Mouse (Mus musculus): ENCODE data around the gene Tmprss6.

The Tmprss6 gene

GRCm38 (mm10) chr15:78482518-78482917, 14.1 kb upstream of the Tmprss6 start:
- CTCF ChIA-PET, result no interaction called here

- CTCF ChIA-PET, result no interaction called here
Measured at GRCm38 (mm10) chr15:78481448-78482000, 13.1 kb upstream of the Tmprss6 start.

DNA sequence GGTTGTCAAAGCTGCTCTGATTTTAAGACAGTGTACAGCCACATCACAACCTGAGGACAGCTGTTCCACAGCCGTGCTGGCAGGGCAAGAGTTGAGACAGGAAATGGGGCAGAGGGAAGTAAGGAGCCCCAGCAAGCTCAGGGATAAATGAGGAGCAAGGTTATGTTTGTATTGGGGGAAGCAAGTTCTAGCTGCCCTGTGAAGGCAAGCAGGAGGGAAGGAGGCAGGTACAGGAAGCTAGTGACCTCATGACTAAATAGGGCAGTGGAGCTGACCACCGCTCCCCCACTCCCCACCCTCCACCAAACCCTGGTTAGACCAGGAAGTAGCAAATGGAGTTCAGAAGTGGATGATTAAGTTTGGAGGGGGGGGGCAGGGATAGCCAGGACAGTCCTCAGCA, 12.6 kb upstream of the Tmprss6 start:
- CTCF ChIA-PET, result no interaction called here

DNA sequence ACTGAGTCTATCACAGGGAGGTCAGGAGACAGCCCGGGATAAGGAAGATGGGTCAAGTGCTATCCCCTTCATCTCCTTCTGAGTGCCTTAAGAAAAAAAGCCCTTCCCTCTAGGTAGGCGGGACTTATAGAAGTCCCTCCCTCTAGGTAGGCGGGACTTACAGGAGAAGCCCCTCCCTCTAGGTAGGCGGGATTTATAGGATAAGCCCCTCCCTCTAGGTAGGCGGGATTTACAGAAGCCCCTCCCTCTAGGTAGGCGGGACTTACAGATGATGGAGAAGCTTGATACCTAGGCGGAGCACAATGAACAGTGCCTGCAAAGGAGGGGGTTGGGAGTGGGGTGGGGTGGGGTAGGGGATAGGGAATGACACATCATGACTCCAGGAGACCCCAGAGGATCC, 11.7 kb upstream of the Tmprss6 start:
- CTCF ChIA-PET, result interaction anchor here (0.5 to 0.6 kb wide), 2 partner anchors 11 to 298 kb away, joined by 3 read pairs; no protein-coding TSS in a partner anchor

- CTCF ChIA-PET, result no interaction called here
Measured at GRCm38 (mm10) chr15:78479470-78479869, 11.0 kb upstream of the Tmprss6 start.

DNA sequence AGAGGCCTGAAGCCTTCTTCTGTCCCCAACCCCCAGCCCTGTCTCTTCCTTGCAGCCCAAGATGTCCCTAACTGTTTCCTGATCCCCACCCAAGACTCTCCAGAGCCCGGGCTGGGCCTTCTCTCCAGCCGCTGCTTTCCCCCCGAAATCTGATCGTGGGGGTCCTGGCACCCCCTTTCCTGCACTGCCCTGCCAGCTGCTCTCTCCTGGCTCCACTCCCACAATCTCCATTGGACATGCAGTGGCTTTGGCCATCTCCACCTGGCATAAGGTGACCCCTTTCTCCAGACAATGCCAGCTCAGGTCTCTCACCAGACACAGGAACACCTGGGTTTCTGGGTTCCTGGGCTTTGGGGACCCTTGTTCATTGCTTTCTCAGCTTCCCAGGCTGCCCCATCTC, 9.6 kb upstream of the Tmprss6 start:
- CTCF ChIA-PET, result no interaction called here

- CTCF ChIA-PET, result no interaction called here
Measured at GRCm38 (mm10) chr15:78476878-78477277, 8.4 kb upstream of the Tmprss6 start.

- CTCF ChIA-PET, result no interaction called here
Measured at GRCm38 (mm10) chr15:78475604-78476031, 7.2 kb upstream of the Tmprss6 start.

DNA sequence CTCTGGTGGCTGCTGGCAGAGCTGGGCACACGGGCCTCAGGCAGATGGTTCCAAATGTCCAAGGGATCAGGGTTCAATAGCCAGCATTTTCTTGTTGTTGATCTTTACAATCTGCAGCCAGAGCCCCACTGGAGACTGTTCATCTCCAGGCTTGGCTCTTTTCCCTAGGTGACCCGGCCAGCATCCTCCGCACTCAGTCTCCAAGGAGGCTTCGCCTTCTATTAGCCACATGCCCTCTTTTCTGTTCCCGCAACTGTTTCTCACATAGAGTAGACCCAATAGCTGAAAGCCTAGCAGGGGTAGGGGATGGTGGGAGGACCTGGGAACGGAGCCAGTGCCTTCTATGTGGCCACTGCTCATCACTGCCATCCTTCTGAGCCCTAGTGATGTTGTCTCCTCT, 5.0 kb upstream of the Tmprss6 start:
- CTCF ChIA-PET, result no interaction called here

- CTCF ChIA-PET, result no interaction called here
Measured at GRCm38 (mm10) chr15:78471902-78472301, 3.5 kb upstream of the Tmprss6 start.

DNA sequence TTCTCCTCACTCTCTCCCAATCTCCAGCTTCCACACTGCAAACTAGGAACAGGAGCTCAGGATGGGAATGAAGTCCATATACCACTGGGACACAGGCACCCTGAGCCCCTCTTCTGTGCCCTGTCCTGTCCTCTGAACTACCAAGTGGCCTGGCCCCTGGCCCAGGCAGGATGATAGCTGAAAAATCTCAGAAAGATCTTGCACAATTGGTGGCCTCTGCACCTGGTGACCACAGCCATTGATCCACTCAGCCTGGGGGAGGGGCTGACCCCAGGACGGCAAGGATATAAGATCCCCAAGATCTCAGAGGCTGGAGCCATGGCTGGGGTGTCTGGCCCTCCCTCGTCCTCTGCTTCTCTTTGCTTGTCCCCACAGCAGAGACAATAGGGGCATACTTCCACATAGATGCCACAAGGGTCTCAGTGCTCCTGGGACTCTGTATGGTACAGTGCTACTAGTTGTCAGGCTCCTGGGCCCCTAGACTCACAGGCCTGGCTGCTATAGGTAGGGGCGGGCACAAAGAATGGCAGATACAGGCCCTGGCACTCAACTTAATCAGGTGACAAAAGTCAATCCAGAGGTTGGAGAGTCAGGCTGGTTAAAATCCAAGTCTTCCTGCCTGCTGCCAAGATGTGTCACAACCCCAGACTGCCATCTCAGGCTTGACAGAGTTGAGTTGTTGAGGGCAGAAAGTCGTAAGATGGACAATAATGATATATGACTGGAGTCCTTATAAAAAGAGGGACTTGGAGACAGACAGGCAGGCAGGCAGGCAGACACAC, 2.3 kb upstream of the Tmprss6 start:
- CTCF ChIA-PET, result no interaction called here

DNA sequence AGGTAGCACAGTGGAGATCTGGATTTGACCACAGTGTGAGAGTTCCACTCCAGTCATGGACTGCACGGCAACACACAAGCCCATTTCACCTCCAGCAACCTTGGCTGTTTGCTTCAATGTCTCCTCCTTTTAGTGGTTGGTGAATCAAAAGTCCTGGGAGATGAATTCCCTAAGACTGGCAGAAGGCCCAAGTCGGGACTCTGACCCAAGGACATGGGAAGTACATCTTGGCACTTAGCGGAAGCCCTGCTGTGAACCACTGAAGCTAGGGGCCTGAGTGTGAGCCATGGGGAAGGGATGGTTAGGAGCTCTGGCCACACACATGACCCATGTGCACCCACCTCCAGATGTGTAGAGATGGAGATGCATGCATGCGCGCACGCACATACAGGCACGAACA, 864 bp downstream of the Tmprss6 start:
- CTCF ChIA-PET, result no interaction called here

DNA sequence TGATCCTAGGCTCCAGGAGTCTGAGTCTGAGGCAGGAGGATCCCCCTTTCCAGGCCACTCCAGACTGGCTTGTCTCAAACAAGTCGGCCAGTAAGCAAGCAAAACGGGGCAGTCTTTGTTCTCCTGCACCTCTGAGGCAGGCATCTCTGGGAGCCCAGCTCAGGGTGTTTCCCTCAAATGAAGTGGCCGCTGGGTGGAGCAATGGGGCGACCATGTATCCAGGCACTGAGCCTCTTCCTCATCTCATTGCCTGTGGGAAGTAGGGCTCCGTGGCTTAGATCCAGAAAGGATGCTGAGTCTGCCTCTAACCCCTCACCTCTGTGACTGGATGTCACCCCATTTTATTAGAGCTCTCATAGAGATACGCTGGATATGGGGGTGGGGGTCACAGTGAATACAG, 1.6 kb downstream of the Tmprss6 start:
- CTCF ChIA-PET, result no interaction called here

GRCm38 (mm10) chr15:78462981-78463380, 5.5 kb downstream of the Tmprss6 start:
- CTCF ChIA-PET, result no interaction called here

DNA sequence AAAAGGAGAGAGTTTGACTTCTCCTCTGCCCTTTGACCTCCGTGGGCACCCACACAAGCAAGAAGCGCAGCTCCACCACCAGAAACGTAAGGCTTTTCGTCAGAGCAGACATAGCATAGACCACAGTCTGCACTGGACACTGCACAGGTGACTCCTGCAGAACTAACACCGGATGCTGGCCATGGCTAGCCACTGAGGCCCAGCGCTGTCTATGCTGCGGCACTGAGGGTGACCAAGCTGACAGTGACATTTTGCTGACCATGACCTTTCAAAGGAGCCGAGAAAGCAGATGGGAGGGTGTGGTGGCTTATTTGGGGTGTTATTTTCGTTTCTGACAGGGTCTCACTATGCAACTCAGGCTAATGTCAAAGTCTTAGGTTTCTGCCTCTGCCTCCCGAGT, 11.2 kb downstream of the Tmprss6 start:
- CTCF ChIA-PET, result no interaction called here

DNA sequence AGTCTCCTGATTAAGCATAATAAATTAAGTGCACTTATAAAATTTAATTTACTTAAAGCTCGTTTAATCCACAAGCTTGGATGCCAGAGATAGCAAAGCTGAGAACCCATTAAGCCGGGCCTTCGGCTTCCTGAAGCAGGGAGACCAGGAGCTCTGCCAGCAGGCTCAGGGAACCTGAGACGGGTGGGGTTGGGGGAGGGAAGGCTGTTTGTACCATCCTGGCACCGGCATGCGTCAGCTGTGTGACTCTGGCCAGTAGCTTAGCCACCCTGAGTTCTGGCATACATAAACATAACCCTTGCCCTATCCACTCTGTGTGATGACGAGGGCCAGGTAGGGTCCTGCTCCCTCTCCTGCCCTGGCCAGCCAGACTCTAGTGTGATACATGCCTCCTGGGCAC, 12.4 kb downstream of the Tmprss6 start:
- CTCF ChIA-PET, result no interaction called here

DNA sequence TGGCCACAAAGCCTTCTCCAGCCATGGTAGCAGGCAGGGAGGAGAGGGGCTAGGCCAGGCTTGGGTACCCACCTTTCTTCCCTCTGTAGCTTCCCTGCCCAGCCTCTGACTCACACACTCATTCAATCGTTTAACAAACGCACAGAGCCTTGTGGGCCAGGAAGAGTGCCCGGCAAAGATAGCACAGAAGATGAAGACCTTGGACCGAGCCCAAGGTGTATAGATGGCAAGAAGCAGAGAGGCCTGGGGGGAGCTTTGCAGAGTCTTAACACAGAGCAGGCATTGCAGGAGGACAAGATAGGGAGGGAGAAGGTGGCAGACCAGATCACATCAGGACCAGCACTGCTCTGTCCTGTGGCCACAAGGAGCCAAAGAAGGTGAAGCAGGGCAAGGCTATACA, 13.3 kb downstream of the Tmprss6 start:
- CTCF ChIA-PET, result no interaction called here

DNA sequence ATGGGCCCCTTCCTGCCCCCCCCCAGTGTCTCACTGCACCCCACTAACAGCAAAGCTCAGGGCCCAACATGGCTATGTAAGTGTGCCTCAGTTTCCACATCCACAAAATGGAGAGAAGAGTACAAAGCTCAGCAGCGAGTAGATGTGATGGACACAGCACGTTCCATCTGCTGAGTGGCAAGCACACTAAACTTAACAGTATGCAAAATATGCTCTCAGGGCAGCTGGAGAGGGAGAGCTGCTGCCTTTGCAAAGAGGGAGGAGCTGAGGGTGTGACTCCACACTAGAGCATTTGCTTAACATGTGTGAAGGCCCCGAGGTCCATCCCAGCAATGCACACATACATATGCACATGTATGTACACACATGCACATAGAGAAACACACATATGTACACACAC, 15.5 kb downstream of the Tmprss6 start:
- CTCF ChIA-PET, result interaction anchor here (0.6 kb wide), 1 partner anchor 183 kb away, joined by 9 read pairs; no protein-coding TSS in a partner anchor

DNA sequence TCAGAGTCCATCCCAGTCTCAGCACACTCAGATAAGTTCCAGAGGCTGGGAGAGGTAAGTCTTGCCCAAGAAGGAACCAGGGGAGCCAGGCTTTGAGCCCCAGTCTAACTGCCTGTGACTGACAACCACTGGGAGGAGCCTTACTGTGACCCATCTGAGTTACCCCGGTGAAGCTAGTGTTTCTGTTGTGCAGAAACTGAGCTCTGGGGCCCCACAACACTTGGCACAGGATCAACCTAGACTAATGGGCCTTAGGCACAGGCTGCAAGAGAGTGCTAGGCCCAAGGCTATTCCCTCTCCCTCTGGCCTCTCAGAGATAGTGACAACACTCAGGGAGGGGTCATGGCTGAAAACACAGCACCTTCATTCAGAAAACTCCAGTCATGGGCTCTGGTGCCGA, 17.2 kb downstream of the Tmprss6 start:
- CTCF ChIA-PET, result no interaction called here

DNA sequence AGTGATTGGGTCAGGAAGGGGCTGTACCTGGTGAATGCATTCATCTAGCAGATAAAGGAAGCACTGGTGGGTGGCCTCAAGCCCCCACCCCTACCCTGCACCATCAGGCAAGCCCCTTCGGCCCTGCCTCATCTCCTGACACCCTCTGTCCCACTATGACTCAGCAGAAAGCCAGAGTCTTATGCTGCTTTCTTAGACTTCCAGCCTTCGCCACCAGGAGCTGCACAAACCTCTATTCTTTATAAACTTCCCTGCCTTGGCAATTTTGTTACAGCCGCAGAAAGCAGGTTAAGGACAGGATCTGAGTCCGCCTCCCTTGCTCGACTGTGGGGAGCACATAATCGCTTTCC, 18.0 kb downstream of the Tmprss6 start:
- CTCF ChIA-PET, result interaction anchor here (0.6 kb wide), 2 partner anchors 275 to 571 kb away, joined by 4 read pairs; no protein-coding TSS in a partner anchor

GRCm38 (mm10) chr15:78449694-78450418, 18.6 kb downstream of the Tmprss6 start:
- CTCF ChIA-PET, result interaction anchor here (0.6 to 0.7 kb wide), 3 partner anchors 274 to 571 kb away, joined by 4 to 9 read pairs (median 4); no protein-coding TSS in a partner anchor

DNA sequence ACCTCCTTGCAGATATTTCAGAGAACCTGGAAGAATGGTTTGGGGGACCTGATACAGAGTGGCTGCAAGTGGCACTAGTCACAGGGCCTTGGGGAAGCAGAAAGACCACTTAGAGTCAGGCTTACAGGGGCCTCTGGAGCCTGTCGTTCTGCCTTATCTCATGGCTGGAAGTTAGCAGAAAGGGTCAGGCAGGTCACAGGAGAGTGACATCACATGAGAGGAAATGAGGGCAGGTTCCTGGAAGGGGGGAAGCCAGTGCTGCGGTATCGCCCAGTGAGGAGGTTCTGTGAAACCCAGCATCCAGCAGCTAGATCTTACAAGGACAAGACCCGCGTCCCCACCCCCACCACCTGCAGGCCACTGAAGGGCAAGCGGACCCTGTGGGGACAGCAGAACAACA, 19.3 kb downstream of the Tmprss6 start:
- CTCF ChIA-PET, result interaction anchor here (0.6 to 0.7 kb wide), 2 partner anchors 85 to 473 kb away, joined by 4 to 9 read pairs; no protein-coding TSS in a partner anchor
